In genomic region chrX:20798141-20798796, GRCm38 (mm10) we compare ENCODE assay signal across 8 mouse cellular contexts. TPM values are rescaled to one million over a fixed set of nuclear protein-coding genes. Genes with fewer than 3 reads are reported as not detected.
DNase-seq lines count a peak whose midpoint lies in the region; ATAC-seq lines count a peak whose summit lies in the region.

No protein-coding gene starts in this region.

- peaks cover 20% of the 10 kb centered on the region for H3K4me1 ChIP-seq in erythroblast, embryonic 14.5 days (ENCODE audit: control insufficient read depth)
- no peaks in the 10 kb centered on the region for H3K4me1 ChIP-seq in forebrain, embryonic 11.5 days (replicated peaks; ENCODE audit: control insufficient read depth, insufficient read depth, low read length)
- no peaks in the 10 kb centered on the region for H3K4me1 ChIP-seq in heart, embryonic 14.5 days (ENCODE audit: control insufficient read depth in 2 of 2, insufficient read depth in 2 of 2, low read length in 2 of 2)
- H3K4me1 ChIP-seq in kidney, embryonic 16.5 days (ENCODE audit: insufficient read depth, low read length) = no peaks in the 10 kb centered on the region
- no peaks in the 10 kb centered on the region for H3K4me1 ChIP-seq in limb, embryonic 15.5 days
- no peaks in the 10 kb centered on the region for H3K4me1 ChIP-seq in midbrain, embryonic 16.5 days (ENCODE audit: control insufficient read depth, insufficient read depth, low read length)

- no peak for ATAC-seq in erythroblast, adult 5-6 weeks (replicated peaks; ENCODE audit: low FRiP score, poor library complexity, severe bottlenecking)
- ATAC-seq in forebrain, embryonic 11.5 days (replicated peaks; ENCODE audit: low FRiP score) = peak; percentile 97
- peak; percentile 92 for ATAC-seq in heart, embryonic 14.5 days (ENCODE audit: insufficient number of reproducible peaks, insufficient read depth, low FRiP score, low read depth)
- peak; percentile 99 for ATAC-seq in kidney, embryonic 16.5 days (ENCODE audit: low FRiP score, low TSS enrichment)
- peak; percentile 96 for ATAC-seq in limb, embryonic 15.5 days (ENCODE audit: insufficient number of reproducible peaks, low FRiP score, low TSS enrichment, low read depth)
- ATAC-seq in midbrain, embryonic 16.5 days = peak; percentile 99

- H3K36me3 ChIP-seq in erythroblast, embryonic 14.5 days (ENCODE audit: control insufficient read depth) = no peaks in the 10 kb centered on the region
- H3K36me3 ChIP-seq in forebrain, embryonic 11.5 days (ENCODE audit: control insufficient read depth, insufficient read depth, low read length) = no peaks in the 10 kb centered on the region
- no peaks in the 10 kb centered on the region for H3K36me3 ChIP-seq in heart, embryonic 14.5 days (ENCODE audit: control insufficient read depth, insufficient read depth, low read length)
- H3K36me3 ChIP-seq in kidney, embryonic 16.5 days (ENCODE audit: insufficient read depth, low read length) = no peaks in the 10 kb centered on the region
- H3K36me3 ChIP-seq in limb, embryonic 15.5 days = no peaks in the 10 kb centered on the region
- H3K36me3 ChIP-seq in midbrain, embryonic 16.5 days (ENCODE audit: control insufficient read depth, insufficient read depth, low read length) = no peaks in the 10 kb centered on the region

- peak overlapping the region; percentile 75 for H3K27ac ChIP-seq in forebrain, embryonic 11.5 days (ENCODE audit: low read depth, low read length)
- peak overlapping the region; percentile 79 to 86 for H3K27ac ChIP-seq in heart, embryonic 14.5 days (replicated peaks in 1 of 2; ENCODE audit: control insufficient read depth in 1 of 2, insufficient read depth in 1 of 2, low read depth in 2 of 2, low read length in 2 of 2)
- H3K27ac ChIP-seq in kidney, embryonic 16.5 days (ENCODE audit: low read length) = peak overlapping the region; percentile 93
- H3K27ac ChIP-seq in limb, embryonic 15.5 days = peak overlapping the region; percentile 88
- peak overlapping the region; percentile 95 for H3K27ac ChIP-seq in midbrain, embryonic 16.5 days (ENCODE audit: low read length)

- peak overlapping the region; percentile 66 for H3K9ac ChIP-seq in forebrain, embryonic 11.5 days (ENCODE audit: low read length)
- H3K9ac ChIP-seq in heart, embryonic 14.5 days (ENCODE audit: low read length) = peak overlapping the region; percentile 76
- peak overlapping the region; percentile 77 for H3K9ac ChIP-seq in kidney, embryonic 16.5 days (replicated peaks; ENCODE audit: low read length)
- H3K9ac ChIP-seq in limb, embryonic 15.5 days = 0 out of 2 replicates have a peak overlapping the region, but pooled peaks have one; percentile 20
- H3K9ac ChIP-seq in midbrain, embryonic 16.5 days (ENCODE audit: low read depth, low read length) = peak overlapping the region; percentile 71

- no peaks in the 10 kb centered on the region for H3K9me3 ChIP-seq in erythroblast, embryonic 14.5 days (ENCODE audit: control insufficient read depth, low read length)
- no peaks in the 10 kb centered on the region for H3K9me3 ChIP-seq in forebrain, embryonic 11.5 days (ENCODE audit: control insufficient read depth, low read length)
- H3K9me3 ChIP-seq in heart, embryonic 14.5 days (ENCODE audit: control insufficient read depth, low read length) = no peaks in the 10 kb centered on the region
- no peaks in the 10 kb centered on the region for H3K9me3 ChIP-seq in kidney, embryonic 16.5 days (ENCODE audit: low read length)
- no peaks in the 10 kb centered on the region for H3K9me3 ChIP-seq in limb, embryonic 15.5 days
- H3K9me3 ChIP-seq in midbrain, embryonic 16.5 days (replicated peaks; ENCODE audit: control insufficient read depth, low read length, poor library complexity, severe bottlenecking) = no peaks in the 10 kb centered on the region

- no peaks in the 10 kb centered on the region for H3K27me3 ChIP-seq in erythroblast, embryonic 14.5 days (ENCODE audit: control insufficient read depth)
- no peaks in the 10 kb centered on the region for H3K27me3 ChIP-seq in forebrain, embryonic 11.5 days (ENCODE audit: control insufficient read depth, insufficient read depth, low read length)
- no peaks in the 10 kb centered on the region for H3K27me3 ChIP-seq in heart, embryonic 14.5 days (ENCODE audit: control insufficient read depth, insufficient read depth, low read length)
- H3K27me3 ChIP-seq in kidney, embryonic 16.5 days (ENCODE audit: insufficient read depth, low read length) = no peaks in the 10 kb centered on the region
- H3K27me3 ChIP-seq in limb, embryonic 15.5 days = no peaks in the 10 kb centered on the region
- H3K27me3 ChIP-seq in midbrain, embryonic 16.5 days (ENCODE audit: control insufficient read depth, insufficient read depth, low read depth, low read length) = no peaks in the 10 kb centered on the region

- H3K4me2 ChIP-seq in forebrain, embryonic 11.5 days (ENCODE audit: low read depth, low read length, severe bottlenecking) = peak overlapping the region; percentile 53
- H3K4me2 ChIP-seq in heart, embryonic 14.5 days (ENCODE audit: low read length) = peak overlapping the region; percentile 63
- H3K4me2 ChIP-seq in kidney, embryonic 16.5 days (replicated peaks; ENCODE audit: low read depth, low read length) = peak overlapping the region; percentile 54
- peak overlapping the region; percentile 46 for H3K4me2 ChIP-seq in limb, embryonic 15.5 days
- H3K4me2 ChIP-seq in midbrain, embryonic 16.5 days (ENCODE audit: low read length) = peak overlapping the region; percentile 52

- H3K4me3 ChIP-seq in erythroblast, embryonic 14.5 days (replicated peaks) = peak overlapping the region; percentile 68
- peak overlapping the region; percentile 36 for H3K4me3 ChIP-seq in forebrain, embryonic 11.5 days (ENCODE audit: low read depth, low read length)
- H3K4me3 ChIP-seq in heart, embryonic 14.5 days (ENCODE audit: control insufficient read depth in 1 of 2, insufficient read depth in 1 of 2, low read depth in 1 of 2, low read length in 2 of 2) = peak overlapping the region; percentile 49 to 54
- peak overlapping the region; percentile 50 for H3K4me3 ChIP-seq in kidney, embryonic 16.5 days (ENCODE audit: low read length)
- H3K4me3 ChIP-seq in limb, embryonic 15.5 days = peak overlapping the region; percentile 44
- peak overlapping the region; percentile 46 for H3K4me3 ChIP-seq in midbrain, embryonic 16.5 days (ENCODE audit: low read depth, low read length)

- 18% methylated on average over 18 of the region's 21 CpGs for WGBS in forebrain, embryonic 11.5 days
- WGBS in heart, embryonic 14.5 days = 15% methylated on average over 19 of the region's 21 CpGs
- WGBS in kidney, embryonic 16.5 days = 19% methylated on average over 20 of the region's 21 CpGs
- WGBS in limb, embryonic 15.5 days = 20% methylated on average over 17 of the region's 21 CpGs
- 24% methylated on average over 19 of the region's 21 CpGs for WGBS in midbrain, embryonic 16.5 days

- DNase-seq in forebrain, embryonic 11.5 days (ENCODE audit: low spot score) = peak; percentile 82
- DNase-seq in spleen, postnatal 10 days (ENCODE audit: low spot score in 2 of 2) = peak; percentile 32 to 74

RNA-seq across cellular contexts. Expression of gene Araf, which starts 0.7 kb away (rescaled TPM):
- 1.1 and 3.3 TPM in 2 replicates for polyA plus RNA-seq in erythroblast, embryonic 14.5 days (2012)
- total RNA-seq in erythroblast, adult 5-6 weeks (2015; ENCODE audit: low replicate concordance) = 18.4 and 23.8 TPM in 2 replicates
- 9.5 and 9.9 TPM in 2 replicates for total RNA-seq in erythroblast, adult 5-6 weeks (2017; ENCODE audit: low replicate concordance)
- 97.1 and 104 TPM in 2 replicates for polyA plus RNA-seq in forebrain, embryonic 11.5 days (2014; fragmentation: Nextera tagmentation; extraction: Ambion mirVana)
- polyA plus RNA-seq in heart, embryonic 14.5 days (2014; fragmentation: Nextera tagmentation; extraction: Ambion mirVana) = 95.2 and 95.7 TPM in 2 replicates
- polyA plus RNA-seq in kidney, embryonic 16.5 days (2015; fragmentation: Nextera tagmentation; extraction: Ambion mirVana) = 124 and 143 TPM in 2 replicates
- 107 and 111 TPM in 2 replicates for polyA plus RNA-seq in limb, embryonic 15.5 days (2015; fragmentation: Nextera tagmentation; extraction: Ambion mirVana)
- polyA plus RNA-seq in midbrain, embryonic 16.5 days (2015; fragmentation: Nextera tagmentation; extraction: Ambion mirVana) = 379 and 431 TPM in 2 replicates

Comparison
In these comparisons a context has a peak if more than half of its experiments do, and no peak if none do; other contexts are left out.
1. H3K9ac ChIP-seq: peak in every context shown above with its lines; median percentile 77 in kidney, embryonic 16.5 days; 76 in heart, embryonic 14.5 days; 71 in midbrain, embryonic 16.5 days; 66 in forebrain, embryonic 11.5 days; 20 in limb, embryonic 15.5 days.
2. RNA of gene Araf, which starts 0.7 kb away (polyA plus RNA-seq): 379 to 431 TPM in midbrain, embryonic 16.5 days, 124 to 143 TPM in kidney, embryonic 16.5 days, 107 to 111 TPM in limb, embryonic 15.5 days, 97.1 to 104 TPM in forebrain, embryonic 11.5 days and 95.2 to 95.7 TPM in heart, embryonic 14.5 days; 1.1 to 3.3 TPM in erythroblast, embryonic 14.5 days; every median in the first group is over 10 times any median in the second.
3. Peak in every context shown above with its lines, with median percentiles within 50 percentile points of each other: H3K4me3 ChIP-seq, H3K27ac ChIP-seq and H3K4me2 ChIP-seq.